Mouse (Mus musculus) thymus, adult 2 months (tissue): Measurements from ENCODE around the gene 0610012G03Rik.

Experiments used
- CTCF ChIP-seq: fragments of 200-500 bp; IDR thresholded peaks from 2 replicates; pipeline ENCODE4 v1.5.1; 2012; ENCODE audit warnings: mild to moderate bottlenecking, control low read depth, low read length, moderate library complexity, borderline replicate concordance; ENCODE audit not compliant: control insufficient read depth, poor library complexity, insufficient read depth; ENCODE audit errors: extremely low read depth
- POLR2A ChIP-seq: fragments of 200-500 bp; IDR thresholded peaks from 2 replicates; pipeline ENCODE4 v1.6.1; 2012; ENCODE audit warnings: mild to moderate bottlenecking, low read length, control low read depth, moderate library complexity; ENCODE audit not compliant: control insufficient read depth, poor library complexity, insufficient read depth; ENCODE audit errors: extremely low read depth

- TF ChIP-seq CTCF (no peak), POLR2A (no peak)
Observed at GRCm38 (mm10) chr16:31993946-31994345, 45.7 kb upstream of the 0610012G03Rik start.
